Mouse (Mus musculus) heart, adult 8-10 months (tissue): ENCODE measurements around the gene Mknk2. TPM values are rescaled to one million over a fixed set of nuclear protein-coding genes. Genes with fewer than 3 reads are reported as not detected.
A peak's percentile ranks its signal among the peaks of the same experiment; 100 is the strongest.

Source experiments
- DNase-seq: peaks from one replicate; pipeline ENCODE4 v3.0.0; 2022; ENCODE audit warnings: low spot score
- total RNA-seq, 4 experiments: library from RNA; stranded (reverse); gene quantifications; 2 replicates each; pipeline ENCODE4 v1.2.4; 2022

The Mknk2 gene
- total RNA-seq, 4 experiments from 2014 or later = 197 to 243 (median 216) TPM

DNA sequence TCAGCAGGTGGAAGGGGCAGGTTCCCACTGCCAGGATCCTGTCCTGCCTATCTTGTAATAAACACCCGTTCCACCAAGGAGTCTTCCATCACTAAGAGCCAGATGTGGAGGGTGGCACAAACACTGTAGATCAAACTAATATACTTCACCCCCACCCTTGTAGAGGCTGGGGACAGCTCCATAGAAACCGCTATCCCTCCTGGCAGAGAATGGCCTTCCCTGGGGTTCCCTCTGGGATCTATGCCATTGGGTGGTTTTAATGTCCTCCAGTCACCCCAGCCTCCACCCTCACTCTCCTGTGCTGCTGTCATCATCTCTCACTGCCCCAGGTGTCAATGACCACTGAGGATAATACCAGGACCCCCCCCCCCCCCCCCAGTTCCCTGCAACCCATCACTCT lies 7.4 kb downstream of the Mknk2 start:
- no peak for DNase-seq

DNA sequence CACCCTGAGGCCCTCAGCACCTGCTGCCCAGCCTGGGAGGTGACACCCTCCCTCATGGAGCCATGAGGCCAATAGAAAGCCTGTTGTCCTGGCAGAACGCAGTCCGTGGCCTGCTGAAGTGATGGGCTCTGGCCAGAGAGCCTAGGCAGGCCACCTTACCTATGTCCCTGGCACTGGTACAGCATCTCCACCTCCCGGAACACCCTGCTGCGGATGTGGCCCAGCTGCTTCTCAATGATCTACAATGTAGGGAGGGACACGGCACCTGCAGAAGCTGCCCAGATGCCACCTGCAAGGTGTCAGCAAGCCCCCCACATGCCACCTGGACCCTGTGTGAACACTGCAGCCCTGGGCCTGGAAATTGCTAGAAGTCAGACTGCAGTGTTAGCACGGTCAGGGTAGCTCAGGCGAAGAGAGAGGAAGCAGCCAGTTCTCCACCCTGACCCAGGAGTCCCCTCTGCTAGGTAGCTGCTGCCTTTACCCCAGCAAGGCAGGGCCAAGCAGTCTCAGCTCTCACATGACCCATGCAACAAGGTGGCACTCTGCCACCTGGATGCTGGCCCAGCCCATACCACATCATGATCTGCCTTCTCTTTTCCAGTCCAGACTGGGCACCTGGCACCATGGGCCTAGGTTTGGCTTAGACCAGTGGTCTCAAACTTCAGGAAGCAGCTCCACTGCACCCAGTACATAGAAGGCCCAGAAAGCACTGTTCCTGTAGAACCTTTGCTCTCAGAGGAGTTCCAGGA lies 8.0 kb downstream of the Mknk2 start:
- DNase-seq = peak; percentile 61

DNA sequence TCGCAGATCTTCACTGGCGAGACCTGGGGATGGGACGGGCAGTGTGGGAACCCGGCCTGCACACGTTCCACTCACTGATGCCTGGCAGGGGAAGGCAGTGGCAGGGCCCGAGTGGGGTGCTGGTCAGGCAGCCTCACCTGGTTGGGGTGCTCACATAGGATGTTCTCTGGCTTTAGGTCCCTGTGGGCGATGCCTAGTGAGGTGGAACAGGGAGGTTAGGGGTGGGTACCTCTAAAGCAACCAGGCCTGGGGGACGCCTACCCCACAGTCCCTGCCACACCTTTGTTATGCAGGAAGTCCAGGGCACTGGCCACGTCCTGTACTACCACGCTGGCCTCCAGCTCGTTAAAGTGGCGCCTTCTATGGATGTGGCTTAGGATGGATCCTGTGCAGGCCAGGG lies 8.9 kb downstream of the Mknk2 start:
- DNase-seq = no peak

DNA sequence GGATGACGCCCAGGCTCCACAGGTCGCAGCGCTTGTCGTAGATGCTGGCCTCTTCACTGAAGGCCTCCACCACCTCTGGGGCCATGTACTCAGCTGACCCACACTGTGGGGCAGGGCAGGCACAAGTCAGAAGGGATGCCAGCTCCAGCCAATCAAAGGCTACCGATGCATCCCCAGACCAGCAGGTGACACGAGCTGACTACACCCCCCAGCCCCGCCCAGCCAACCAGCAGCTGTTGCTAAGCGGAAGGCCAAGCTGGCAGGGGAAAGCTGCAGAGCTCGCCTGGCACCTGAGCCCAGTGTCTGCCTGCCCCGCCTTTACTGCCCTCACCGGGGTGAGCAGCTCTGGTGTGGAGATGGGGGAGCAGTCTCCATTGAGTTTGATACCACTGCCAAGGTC lies 9.3 kb downstream of the Mknk2 start:
- DNase-seq = no peak

DNA sequence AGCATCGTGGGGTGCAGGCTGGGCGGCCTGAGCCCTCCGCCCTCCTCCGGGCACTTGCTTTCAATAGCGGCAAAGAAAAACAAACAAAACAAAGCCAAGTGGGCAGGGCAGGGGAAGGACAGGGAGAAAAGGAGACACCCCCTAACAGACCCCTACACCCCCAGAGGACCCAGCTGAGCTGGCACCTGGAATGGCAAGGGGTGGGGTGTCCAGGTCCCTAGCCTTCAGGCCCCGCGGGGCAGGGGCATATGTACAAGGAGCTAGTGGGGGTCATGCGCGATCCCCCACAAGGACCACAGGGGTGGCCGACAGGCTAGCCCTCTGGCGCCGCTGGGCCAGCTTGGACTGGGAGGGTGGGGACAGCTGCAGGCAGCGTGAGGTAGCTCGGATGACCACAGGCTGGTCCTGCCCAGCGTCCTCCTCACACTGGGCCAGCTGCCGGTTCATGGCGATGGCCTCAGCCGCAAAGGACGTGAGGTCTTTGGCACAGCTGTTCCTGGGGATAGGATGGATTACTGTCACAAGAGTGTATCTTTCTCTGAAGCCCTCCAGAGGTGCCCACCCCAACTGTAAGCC lies 11.0 kb downstream of the Mknk2 start:
- DNase-seq = no peak

DNA sequence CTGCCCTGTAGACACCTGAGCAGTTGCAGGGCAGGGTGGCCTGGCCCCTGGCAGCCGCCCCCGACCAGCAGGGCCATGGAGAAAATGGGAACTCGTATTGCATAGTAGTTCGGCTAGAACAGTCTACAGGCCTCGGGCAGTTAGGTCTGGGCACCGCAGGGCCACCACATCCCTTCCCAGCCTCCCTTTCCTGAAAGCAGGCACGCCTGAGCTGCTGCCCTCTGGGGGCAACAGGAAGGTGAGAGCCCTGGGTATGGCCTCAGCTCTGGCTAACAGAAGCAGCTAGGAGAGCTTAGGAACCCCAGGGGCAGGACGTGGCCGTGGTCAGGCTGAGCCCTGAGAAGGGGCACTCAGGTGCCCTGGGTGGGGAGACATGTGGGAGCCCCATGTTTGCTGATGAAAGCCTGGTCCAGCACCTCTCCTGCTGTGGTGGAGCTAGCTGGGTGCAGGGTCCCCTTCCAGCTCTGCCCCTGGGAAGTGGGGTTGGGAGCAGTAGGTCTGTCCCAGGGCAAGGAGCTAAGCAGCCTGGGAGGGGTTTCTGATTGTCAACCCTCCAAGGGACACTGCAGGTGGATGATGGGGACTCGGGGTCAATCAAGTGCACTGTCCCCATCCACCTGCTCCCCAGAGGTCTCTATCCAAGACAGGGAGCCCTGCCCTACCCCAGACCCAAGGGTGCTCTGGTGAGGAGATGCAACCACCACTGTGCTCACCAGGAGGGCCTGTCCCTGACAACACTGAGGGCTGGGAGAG lies 11.8 kb downstream of the Mknk2 start:
- DNase-seq = no peak

DNA sequence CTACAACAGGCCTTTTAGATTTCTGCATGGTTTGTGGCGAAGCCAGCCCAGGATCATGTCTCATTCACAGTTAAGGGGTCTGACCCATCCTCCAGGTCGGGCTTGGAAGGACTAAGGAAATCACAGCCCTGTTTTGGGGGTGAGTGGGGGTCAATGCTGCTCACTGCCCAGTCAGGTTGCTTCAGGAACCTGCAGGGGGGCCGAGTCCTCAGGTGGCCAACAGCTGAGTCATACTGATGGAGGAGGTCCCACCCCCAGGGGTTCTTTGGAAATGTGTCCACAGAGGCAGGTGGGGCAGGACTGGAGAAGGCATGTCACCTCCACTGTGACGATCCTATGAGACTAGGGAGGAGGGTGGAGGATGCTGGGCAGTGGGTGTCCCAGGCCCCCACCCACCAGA lies 12.5 kb downstream of the Mknk2 start:
- no peak for DNase-seq

DNA sequence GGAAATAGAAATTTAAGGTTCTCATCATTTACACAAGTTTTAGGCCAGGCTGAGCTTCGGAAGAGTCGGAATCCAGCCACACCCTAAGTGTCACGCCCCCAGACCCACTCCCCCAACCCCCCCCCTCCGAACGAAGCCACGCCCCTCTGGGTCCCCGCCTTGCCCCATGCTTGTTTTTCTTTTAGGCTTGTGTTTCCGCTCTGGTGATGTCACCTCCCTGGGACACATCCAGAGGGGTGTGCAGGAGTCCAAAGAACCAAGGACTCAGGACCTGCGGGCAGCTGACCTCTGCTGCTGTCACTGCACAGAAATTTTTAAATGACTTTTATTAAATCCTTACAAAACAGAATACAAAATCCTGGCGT lies 12.9 kb downstream of the Mknk2 start:
- DNase-seq = peak; percentile 90

DNA sequence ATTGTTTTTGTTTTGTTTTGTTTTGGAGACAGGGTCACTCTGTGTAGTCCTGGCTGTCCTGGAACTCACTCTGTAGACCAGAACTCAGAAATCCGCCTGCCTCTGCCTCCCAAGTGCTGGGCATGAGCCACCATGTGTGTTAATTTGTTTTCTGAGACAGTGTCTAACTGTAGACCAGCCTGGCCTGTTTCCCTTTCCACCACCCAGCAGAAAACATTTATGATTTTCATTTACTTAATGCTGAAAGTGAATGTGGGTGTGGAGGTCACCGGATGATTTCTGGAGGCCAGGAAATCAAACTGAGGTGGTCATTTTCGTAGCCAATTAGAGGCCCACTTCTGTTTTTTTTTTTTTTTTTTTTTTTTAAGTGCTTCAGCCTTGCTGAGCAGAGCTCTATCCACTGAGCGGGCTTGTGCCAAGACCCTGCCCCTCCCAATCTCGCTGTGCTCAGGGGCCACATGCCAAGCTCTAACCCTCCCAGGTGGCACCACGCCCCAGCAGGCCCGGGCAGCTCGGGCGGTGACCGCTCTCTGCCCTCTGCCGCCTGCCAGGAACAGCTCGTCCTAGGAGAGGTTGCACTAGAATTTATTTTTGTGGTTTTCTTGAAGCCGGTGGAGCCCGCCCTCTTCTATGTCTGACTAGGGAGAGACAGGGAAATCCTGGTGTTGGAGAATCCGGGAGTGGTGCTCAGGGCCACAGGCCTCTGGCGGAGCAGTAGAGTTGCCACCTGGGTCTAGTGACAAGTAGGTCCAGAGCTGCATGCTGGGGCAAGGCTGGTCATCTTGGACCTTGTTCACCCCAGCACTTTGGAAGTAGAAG lies 13.5 kb downstream of the Mknk2 start:
- DNase-seq = peak; percentile 91

DNA sequence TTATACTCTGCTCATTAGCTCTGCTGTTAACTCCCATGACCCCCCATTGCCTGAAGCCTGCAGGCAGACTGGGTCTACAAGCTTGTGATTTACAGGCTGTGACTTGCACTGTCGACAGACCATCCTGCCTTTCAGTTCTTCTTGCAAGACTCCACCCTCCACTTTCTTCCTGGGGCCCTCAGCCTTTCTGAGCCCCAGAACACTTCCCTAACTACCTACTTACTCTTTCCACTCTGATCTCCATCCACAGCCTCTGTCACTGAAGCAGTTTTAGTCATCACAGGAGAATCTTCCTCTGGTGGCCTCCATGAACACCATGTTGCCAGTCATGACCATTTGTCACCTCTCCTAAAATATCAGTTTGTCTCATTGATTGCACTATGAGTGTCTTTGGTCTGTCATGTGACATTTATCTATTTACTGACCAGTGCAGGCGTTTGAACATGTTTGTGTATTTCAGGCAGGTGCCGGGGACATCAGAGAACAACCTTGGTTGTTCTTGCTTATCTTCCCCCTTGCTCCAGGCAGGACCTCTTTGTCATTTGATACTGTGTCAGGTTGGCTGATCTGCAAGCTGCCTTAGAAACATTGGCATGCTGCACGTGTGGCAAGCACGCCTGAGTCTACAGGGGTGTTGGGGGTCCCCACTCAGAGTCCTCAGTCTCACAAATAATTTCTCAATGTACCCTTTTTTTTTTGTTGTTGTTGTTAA lies 14.3 kb downstream of the Mknk2 start:
- DNase-seq = no peak

DNA sequence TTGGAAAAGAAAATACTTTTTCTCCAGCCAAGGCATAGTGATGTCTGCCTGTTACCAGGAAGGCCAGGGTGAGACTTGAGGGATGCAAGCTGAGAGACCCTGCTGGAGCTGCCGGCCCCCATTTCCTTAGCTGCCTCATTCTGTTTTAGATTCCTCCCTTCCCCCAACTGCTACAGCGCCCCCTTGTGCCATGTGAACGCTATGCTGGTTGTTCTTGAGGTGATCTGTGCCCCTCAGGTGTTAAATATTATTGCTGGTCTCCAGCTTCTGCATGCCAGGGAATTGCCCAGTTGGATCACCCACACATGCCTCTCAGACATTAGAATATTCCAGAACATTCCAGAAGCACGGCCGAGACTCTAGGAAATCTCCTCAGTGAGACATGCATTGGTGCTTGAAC lies 16.8 kb downstream of the Mknk2 start:
- no peak for DNase-seq

DNA sequence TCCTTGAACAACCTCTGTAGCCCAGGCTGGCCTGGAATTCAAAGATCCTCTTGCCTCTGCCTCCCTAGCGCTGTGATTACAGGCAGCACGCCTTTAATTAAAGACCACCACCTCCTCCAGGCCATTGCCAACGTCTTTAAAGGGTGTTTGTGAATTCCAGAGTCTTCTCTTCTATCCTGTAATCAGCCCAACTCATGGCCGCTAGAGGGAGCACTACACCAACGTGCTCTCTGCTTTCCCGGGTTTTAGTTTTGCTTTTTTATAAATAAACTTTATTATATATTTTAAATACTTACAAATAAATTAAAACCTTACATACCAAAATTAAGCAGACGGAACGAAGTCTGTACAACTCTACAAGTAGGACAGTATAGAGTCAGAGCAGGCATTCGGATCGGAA lies 18.7 kb downstream of the Mknk2 start:
- peak; percentile 75 for DNase-seq

DNA sequence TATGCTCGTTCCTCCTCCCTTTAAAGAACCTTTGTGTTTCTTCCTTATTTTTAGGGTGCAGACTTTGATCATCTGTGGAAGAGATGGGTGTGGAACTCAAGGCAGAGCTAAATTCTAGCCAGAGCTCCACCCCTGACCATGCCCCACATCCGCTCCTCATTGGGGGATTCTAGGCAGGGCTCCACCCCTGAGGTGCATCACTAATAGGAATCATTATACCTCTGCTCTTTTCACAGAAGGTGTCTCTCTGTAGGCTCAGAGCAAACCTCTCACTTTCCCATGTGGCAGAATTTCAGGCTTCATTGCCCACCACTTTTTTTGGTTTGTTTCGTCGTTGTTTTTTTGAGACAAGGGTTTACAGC lies 19.1 kb downstream of the Mknk2 start:
- no peak for DNase-seq

DNA sequence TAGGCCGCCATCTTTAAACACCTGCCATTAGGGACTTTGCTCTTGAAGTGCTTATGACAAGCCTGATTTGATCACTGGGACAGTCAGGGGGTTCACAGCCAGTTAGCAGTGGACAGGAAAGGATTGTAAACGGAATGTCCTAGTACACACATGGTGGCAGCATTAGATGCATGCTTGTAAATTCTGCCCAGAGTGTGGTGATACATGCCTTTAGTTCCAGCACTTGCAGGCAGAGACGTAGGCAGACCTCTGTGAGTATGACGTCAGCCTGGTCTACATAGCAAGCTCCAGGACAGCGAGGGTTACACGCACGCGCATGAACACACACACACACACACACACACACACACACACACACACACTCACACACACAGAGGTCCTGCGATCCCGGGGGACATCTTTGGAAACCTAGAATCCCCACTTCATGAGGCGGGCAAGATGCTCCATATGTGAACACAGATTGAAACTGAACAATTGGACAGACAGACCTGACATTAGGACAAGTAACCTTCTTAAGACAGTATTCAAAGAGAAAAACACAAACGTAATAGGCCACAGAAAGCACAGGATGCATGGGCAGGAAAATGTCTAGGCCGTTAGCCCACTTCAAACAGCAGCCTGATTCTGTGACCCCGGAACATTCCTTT lies 19.6 kb downstream of the Mknk2 start:
- no peak for DNase-seq

DNA sequence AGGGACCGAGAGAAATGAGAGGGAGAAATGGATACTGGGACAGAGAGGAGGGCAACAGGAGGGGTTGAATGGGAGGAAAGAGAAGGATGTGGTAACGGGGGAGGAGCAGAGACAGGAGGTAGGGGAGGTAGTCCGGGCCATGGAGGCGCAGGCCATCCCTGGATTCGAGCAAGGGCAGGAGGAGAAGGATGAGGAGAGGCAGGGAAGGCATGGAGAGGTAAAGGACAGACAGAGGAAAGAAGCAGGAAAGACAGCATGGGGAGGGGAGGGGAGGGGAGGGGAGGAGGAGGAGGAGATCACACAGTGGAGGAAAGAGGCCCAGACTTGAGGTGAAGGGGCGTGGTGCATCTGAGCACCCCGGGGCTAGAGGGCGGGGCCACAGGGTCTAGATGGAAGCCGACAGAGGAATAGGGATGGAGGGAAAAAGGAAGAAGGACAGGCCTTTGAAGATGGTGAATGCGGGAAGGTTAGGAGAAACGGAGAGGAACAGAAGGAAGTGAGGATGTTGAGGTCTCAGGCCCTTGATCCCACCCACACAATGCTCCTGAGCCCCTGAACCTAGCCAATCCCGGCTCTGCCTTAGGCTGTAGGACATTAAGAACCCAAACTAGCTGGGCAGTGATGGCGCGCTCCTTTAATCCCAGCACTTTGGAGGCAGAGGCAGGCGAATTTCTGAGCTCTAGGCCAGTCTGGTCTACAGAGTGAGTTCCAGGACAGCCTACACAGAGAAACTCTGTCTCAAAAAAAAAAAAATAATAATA lies 20.9 kb downstream of the Mknk2 start, which contains the start of gene Btbd2:
Gene Btbd2 (minus strand): TSS at position 209 of the 761 bp plus-strand sequence.
- no peak for DNase-seq

DNA sequence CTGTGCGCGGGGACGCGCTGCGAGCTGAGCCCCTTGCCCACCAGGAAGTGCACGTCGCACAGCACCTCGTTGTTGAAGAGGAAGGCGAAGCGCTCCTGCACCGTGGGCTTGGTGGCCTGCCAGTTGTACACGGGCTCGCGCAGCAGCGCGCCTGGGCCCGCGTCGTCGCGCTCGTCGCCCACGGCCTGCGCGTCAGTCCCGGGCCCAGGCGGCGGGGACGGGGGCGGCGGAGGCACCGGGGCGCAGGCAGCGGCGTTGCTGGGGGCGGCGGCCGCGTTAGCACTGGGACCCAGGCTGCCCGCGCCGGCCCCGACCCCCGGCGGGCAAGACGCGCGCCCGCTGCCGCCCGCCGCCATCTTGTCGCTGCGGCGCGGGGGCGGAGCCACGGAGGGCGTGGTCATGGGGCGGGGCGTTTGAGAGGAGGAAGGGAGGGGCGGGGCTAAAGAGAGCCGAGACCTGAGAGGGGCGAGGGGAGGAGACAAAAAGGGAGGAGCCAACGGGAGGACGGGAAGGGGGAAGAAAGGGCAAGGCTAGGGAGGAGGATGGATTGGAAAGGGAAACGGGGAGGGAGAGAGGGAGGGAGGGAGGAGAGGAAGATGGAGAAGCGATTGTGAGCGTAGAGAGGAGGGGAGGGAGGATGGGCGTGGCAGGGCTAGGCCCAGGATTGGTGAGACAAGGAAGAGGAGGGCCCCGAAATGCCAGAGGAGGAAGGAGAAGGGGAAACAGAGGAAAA lies 21.6 kb downstream of the Mknk2 start:
- peak; percentile 94 for DNase-seq

DNA sequence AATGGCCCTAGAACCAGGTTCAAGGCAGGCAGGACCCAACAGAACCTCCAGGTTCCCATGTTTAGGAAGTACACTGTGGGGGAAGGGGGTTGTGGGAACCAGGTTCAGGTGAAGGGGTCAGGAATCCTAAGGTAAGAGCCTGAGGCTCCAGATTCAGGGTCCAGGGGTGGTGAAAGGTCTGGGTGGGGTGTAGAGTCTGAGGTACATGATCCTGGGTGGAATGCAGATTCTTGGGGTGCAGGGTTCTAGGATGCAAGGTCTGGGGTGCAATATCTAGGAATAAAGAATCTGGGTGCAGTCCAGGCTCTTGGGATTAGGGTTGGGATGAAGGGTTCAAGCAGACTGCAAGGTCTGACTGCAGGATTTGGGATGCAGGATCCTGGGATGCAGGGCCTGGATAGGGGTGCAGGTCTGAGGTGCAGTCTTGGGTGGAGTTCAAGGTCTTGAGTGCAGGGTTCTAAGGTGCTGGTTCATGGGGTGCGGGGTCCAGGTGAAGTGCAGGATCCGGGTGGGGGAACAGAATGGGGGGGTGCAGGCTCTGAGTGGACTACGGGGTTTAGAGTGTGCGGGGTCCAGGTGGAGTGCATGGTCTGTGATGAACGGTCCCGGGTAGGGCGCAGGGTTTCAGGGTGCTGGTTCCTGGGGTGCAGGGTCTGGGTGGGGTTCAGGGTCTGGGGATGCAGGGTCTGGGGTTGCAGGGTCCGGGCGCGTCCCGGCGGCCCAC lies 22.3 kb downstream of the Mknk2 start:
- DNase-seq = no peak

DNA sequence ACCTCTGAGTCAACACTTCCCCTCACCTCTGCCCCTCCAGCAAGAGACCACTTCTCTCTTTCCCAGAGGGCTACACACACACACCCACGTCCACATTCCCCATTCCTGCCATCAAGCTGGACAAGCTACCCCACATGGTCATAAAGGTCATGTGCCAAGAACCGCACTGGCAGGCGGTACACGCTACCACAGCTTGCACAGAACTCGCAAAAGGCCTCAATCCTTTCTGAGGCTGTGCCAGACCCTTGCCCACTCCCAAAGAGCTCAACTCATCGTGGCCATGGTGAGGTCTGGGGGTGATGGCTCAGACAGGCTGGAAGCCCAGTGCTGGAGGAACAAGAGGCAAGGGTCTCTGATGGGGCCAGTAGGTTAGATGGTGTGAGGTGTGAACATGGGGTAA lies 23.0 kb downstream of the Mknk2 start:
- DNase-seq = no peak
